Mouse (Mus musculus) heart, embryonic 12.5 days (tissue): Measurements from ENCODE around the gene Abhd4. TPM values are rescaled to one million over a fixed set of nuclear protein-coding genes. Genes with fewer than 3 reads are reported as not detected.

ENCODE experiments used
- ATAC-seq: fragments of 200-750 bp; cut with Nextera tagmentation; 2 replicates; pipeline ENCODE4 v1.8.0; 2017; ENCODE audit warnings: moderate TSS enrichment, moderate library complexity; ENCODE audit not compliant: insufficient number of reproducible peaks, low FRiP score
- H3K27ac ChIP-seq: fragments of 300-500 bp; sonication (generic); 2 replicates; pipeline ENCODE4 v1.5.1; 2016; ENCODE audit warnings: mild to moderate bottlenecking, moderate library complexity; ENCODE audit not compliant: poor library complexity, severe bottlenecking
- H3K27me3 ChIP-seq: fragments of 300-500 bp; sonication (generic); replicated peaks from 2 replicates; pipeline ENCODE4 v1.6.1; 2016; ENCODE audit warnings: mild to moderate bottlenecking, moderate library complexity
- H3K36me3 ChIP-seq: fragments of 300-500 bp; sonication (generic); 2 replicates; pipeline ENCODE4 v1.6.1; 2016; ENCODE audit warnings: mild to moderate bottlenecking, moderate library complexity
- H3K4me1 ChIP-seq: fragments of 300-500 bp; sonication (generic); replicated peaks from 2 replicates; pipeline ENCODE4 v1.6.1; 2016; ENCODE audit warnings: mild to moderate bottlenecking
- H3K4me2 ChIP-seq: fragments of 300-500 bp; sonication (generic); 2 replicates; pipeline ENCODE4 v1.6.1; 2016; ENCODE audit warnings: mild to moderate bottlenecking, moderate library complexity
- H3K4me3 ChIP-seq: fragments of 300-500 bp; sonication (generic); 2 replicates; pipeline ENCODE4 v1.5.1; 2016; ENCODE audit warnings: mild to moderate bottlenecking
- H3K9ac ChIP-seq: fragments of 300-500 bp; sonication (generic); 2 replicates; pipeline ENCODE4 v1.6.1; 2016; ENCODE audit warnings: mild to moderate bottlenecking, moderate library complexity
- H3K9me3 ChIP-seq: fragments of 300-500 bp; sonication (generic); replicated peaks from 2 replicates; pipeline ENCODE4 v1.6.1; 2016; ENCODE audit warnings: mild to moderate bottlenecking, moderate library complexity
- WGBS: fragments of 180-500 bp; shearing (Covaris S2); methylation state at CpG from one replicate; pipeline ENCODE4 v1.1.7; 2016; 5-methylcytosine and 5-hydroxymethylcytosine counted together
- polyA plus RNA-seq: library from polyadenylated mRNA; unstranded; fragments of >200 nt; fragmentation: Nextera tagmentation; extraction: Ambion mirVana; gene quantifications from 2 replicates; pipeline ENCODE4 v1.2.1, GENCODE M21; 2016

The Abhd4 gene
- 87.6 and 90.2 TPM in 2 replicates for polyA plus RNA-seq

GRCm38 (mm10) chr14:54253741-54254291 is at the start of gene Abhd4, which contains the start of gene Dad1:
Abhd4 (plus strand) TSS chr14:54254188.
Dad1 (minus strand) TSS chr14:54254104.
- Histone ChIP-seq H3K36me3 (peaks cover 9% of the 10 kb centered on the region), H3K9ac (peak within 1 kb of the TSS; percentile 86), H3K9me3 (no peaks in the 10 kb centered on the region), H3K4me1 (peaks cover 44% of the 10 kb centered on the region), H3K27me3 (no peaks in the 10 kb centered on the region), H3K27ac (peak within 1 kb of the TSS; percentile 80), H3K4me3 (peak within 1 kb of the TSS; percentile 80), H3K4me2 (peak within 1 kb of the TSS; percentile 72)
- under 1% methylated on average over 39 of the region's 39 CpGs for WGBS
- ATAC-seq = peak; percentile 98

- no peak for ATAC-seq
- Histone ChIP-seq H3K4me2 (no peak overlapping the region), H3K27ac (no peak overlapping the region), H3K9me3 (no peaks in the 10 kb centered on the region), H3K27me3 (no peaks in the 10 kb centered on the region), H3K9ac (no peak overlapping the region), H3K4me1 (peaks cover 36% of the 10 kb centered on the region), H3K36me3 (no peaks in the 10 kb centered on the region), H3K4me3 (no peak overlapping the region)
- WGBS = 18% methylated on average over 8 of the region's 8 CpGs
Measured at GRCm38 (mm10) chr14:54204311-54204710, 49.7 kb upstream of the Abhd4 start.

DNA sequence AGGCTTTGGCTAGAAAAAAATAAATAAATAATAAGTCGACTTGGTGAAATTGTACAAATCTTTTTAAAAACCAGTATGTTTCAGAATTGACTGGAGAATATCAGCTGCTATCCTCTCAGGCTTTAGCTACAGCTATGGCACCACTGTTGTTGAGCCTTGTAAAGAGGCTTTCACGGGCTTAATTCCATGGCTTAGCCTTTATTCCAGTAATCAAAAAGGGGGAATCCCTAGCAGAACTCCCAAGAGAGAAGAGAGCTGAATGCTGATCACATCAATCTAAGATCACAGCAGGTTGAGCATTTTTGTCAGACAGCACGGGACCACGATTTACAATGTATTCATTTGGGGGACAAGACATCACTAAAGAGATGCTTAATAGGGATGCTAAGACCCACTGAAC is 49.2 kb upstream of the Abhd4 start:
- H3K4me2 ChIP-seq = no peak overlapping the region
- no peak overlapping the region for H3K27ac ChIP-seq
- no peak overlapping the region for H3K4me3 ChIP-seq
- no peak overlapping the region for H3K9ac ChIP-seq
- WGBS = 70% methylated on average over 4 of the region's 4 CpGs
- no peaks in the 10 kb centered on the region for H3K27me3 ChIP-seq
- peaks cover 36% of the 10 kb centered on the region for H3K4me1 ChIP-seq
- no peaks in the 10 kb centered on the region for H3K36me3 ChIP-seq
- ATAC-seq = no peak
- no peaks in the 10 kb centered on the region for H3K9me3 ChIP-seq

GRCm38 (mm10) chr14:54205904-54206303 is 48.1 kb upstream of the Abhd4 start:
- Histone ChIP-seq H3K4me2 (no peak overlapping the region), H3K27ac (no peak overlapping the region), H3K36me3 (no peaks in the 10 kb centered on the region), H3K27me3 (no peaks in the 10 kb centered on the region), H3K4me1 (peaks cover 36% of the 10 kb centered on the region), H3K9ac (no peak overlapping the region), H3K4me3 (no peak overlapping the region), H3K9me3 (no peaks in the 10 kb centered on the region)
- ATAC-seq = no peak
- WGBS = 43% methylated on average over 6 of the region's 6 CpGs

DNA sequence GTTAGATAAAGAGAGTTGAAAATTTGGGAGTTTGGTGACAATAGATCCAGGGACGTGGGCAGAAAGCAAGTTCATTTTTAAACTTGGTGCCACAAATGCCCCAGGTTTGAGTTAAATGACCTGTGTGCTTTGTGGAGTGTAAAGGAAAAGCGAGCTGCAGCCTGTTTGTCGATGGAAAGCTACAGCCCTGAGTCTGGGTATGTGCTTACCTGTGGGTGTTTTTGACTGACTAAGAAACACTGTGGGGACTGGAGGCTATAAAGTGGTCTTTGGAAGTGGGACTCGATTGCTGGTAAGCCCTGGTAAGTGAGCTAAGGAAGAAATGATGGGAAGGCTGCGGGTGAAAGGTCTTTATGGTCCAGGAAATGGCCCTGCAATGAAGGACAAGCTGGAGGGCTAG is 47.7 kb upstream of the Abhd4 start:
- Histone ChIP-seq H3K9me3 (no peaks in the 10 kb centered on the region), H3K9ac (no peak overlapping the region), H3K4me3 (no peak overlapping the region), H3K4me1 (peaks cover 36% of the 10 kb centered on the region), H3K27ac (no peak overlapping the region), H3K4me2 (no peak overlapping the region), H3K36me3 (no peaks in the 10 kb centered on the region), H3K27me3 (no peaks in the 10 kb centered on the region)
- 76% methylated on average over 5 of the region's 5 CpGs for WGBS
- ATAC-seq = no peak

GRCm38 (mm10) chr14:54206750-54207550 is 47.0 kb upstream of the Abhd4 start:
- Histone ChIP-seq H3K4me1 (peaks cover 36% of the 10 kb centered on the region), H3K27me3 (no peaks in the 10 kb centered on the region), H3K4me2 (no peak overlapping the region), H3K4me3 (no peak overlapping the region), H3K9ac (no peak overlapping the region), H3K36me3 (no peaks in the 10 kb centered on the region), H3K27ac (0 out of 2 replicates have a peak overlapping the region, but pooled peaks have one; percentile 18), H3K9me3 (no peaks in the 10 kb centered on the region)
- no peak for ATAC-seq
- WGBS = 48% methylated on average over 15 of the region's 15 CpGs

GRCm38 (mm10) chr14:54207924-54208323 is 46.1 kb upstream of the Abhd4 start:
- H3K4me1 ChIP-seq = peaks cover 36% of the 10 kb centered on the region
- ATAC-seq = no peak
- H3K4me3 ChIP-seq = no peak overlapping the region
- H3K27ac ChIP-seq = 0 out of 2 replicates have a peak overlapping the region, but pooled peaks have one; percentile 14
- no peaks in the 10 kb centered on the region for H3K36me3 ChIP-seq
- H3K9ac ChIP-seq = no peak overlapping the region
- H3K9me3 ChIP-seq = no peaks in the 10 kb centered on the region
- 49% methylated on average over 5 of the region's 5 CpGs for WGBS
- no peaks in the 10 kb centered on the region for H3K27me3 ChIP-seq
- no peak overlapping the region for H3K4me2 ChIP-seq

- H3K9ac ChIP-seq = no peak overlapping the region
- no peaks in the 10 kb centered on the region for H3K36me3 ChIP-seq
- no peak overlapping the region for H3K27ac ChIP-seq
- peaks cover 31% of the 10 kb centered on the region for H3K4me1 ChIP-seq
- 54% methylated on average over 6 of the region's 6 CpGs for WGBS
- ATAC-seq = no peak
- no peak overlapping the region for H3K4me2 ChIP-seq
- no peak overlapping the region for H3K4me3 ChIP-seq
- H3K9me3 ChIP-seq = no peaks in the 10 kb centered on the region
- no peaks in the 10 kb centered on the region for H3K27me3 ChIP-seq
Measured at GRCm38 (mm10) chr14:54208741-54209140, 45.2 kb upstream of the Abhd4 start.

- H3K4me1 ChIP-seq = peaks cover 30% of the 10 kb centered on the region
- H3K4me3 ChIP-seq = no peak overlapping the region
- H3K9ac ChIP-seq = no peak overlapping the region
- WGBS = 79% methylated on average over 5 of the region's 5 CpGs
- no peaks in the 10 kb centered on the region for H3K9me3 ChIP-seq
- ATAC-seq = no peak
- H3K27me3 ChIP-seq = no peaks in the 10 kb centered on the region
- no peak overlapping the region for H3K4me2 ChIP-seq
- no peak overlapping the region for H3K27ac ChIP-seq
- no peaks in the 10 kb centered on the region for H3K36me3 ChIP-seq
Measured at GRCm38 (mm10) chr14:54209932-54210331, 44.1 kb upstream of the Abhd4 start.

DNA sequence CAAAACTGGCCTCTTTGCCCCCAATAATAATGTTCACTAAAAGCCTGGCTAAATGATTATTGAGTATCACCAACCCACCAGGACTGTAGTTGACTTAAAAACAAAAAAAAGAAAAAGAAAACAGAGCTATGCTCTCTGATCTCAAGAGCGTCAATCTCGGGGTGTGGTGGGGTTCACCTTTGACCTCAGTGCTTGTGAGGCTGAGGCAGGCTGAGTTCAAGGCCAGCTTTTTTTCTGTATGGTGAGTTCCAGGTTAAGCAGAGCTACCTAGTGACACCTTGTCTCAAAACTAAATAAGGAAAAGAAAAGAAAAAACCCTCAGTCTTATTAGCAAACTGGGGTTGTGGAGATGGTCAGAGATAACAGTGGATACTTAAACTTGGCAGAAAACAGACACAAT is 43.6 kb upstream of the Abhd4 start:
- no peak for ATAC-seq

DNA sequence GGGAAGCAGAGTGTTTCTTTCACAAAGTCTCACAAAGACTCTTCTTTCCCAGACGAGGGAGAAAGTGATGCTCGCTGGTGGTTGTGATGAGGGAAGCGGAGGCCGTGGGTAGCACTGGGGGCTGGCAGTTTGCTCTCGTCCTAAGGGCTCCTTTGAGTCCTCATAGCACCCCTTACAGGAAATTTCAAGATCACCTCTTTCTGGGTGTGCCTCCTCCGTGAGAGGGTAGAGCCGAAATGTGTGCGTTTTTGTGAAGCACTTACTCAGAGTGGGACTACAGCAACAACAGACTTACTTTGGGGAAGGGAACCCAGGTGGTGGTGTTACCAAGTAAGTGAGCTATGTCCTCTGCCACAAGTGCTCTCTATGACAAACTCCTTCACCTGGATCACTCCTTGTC is 42.8 kb upstream of the Abhd4 start:
- Histone ChIP-seq H3K27ac (no peak overlapping the region), H3K4me2 (no peak overlapping the region), H3K9ac (no peak overlapping the region), H3K27me3 (no peaks in the 10 kb centered on the region), H3K36me3 (no peaks in the 10 kb centered on the region), H3K9me3 (no peaks in the 10 kb centered on the region), H3K4me3 (no peak overlapping the region), H3K4me1 (peaks cover 39% of the 10 kb centered on the region)
- WGBS = 84% methylated on average over 8 of the region's 8 CpGs
- ATAC-seq = no peak

More for the DNA sequence above, 43.6 kb upstream of the Abhd4 start:
- H3K9me3 ChIP-seq = no peaks in the 10 kb centered on the region
- no peak overlapping the region for H3K27ac ChIP-seq
- no peaks in the 10 kb centered on the region for H3K36me3 ChIP-seq
- H3K27me3 ChIP-seq = no peaks in the 10 kb centered on the region
- no peak overlapping the region for H3K4me2 ChIP-seq
- 78% methylated on average over 2 of the region's 2 CpGs for WGBS
- H3K9ac ChIP-seq = no peak overlapping the region
- no peak overlapping the region for H3K4me3 ChIP-seq
- H3K4me1 ChIP-seq = peaks cover 35% of the 10 kb centered on the region
